Mouse (Mus musculus) brain, embryonic 14.5 days (tissue): ENCODE measurements around the gene Ctsd.

Source experiments
- CTCF ChIP-seq: fragments of 200-500 bp; IDR thresholded peaks from 2 replicates; pipeline ENCODE4 v1.5.1; 2012; ENCODE audit warnings: inconsistent platforms, mild to moderate bottlenecking, moderate library complexity, borderline replicate concordance; ENCODE audit not compliant: insufficient read depth, insufficient read length; ENCODE audit errors: extremely low read depth
- POLR2A ChIP-seq: fragments of 200-500 bp; IDR thresholded peaks from 2 replicates; pipeline ENCODE4 v1.6.1; 2012; ENCODE audit warnings: mild to moderate bottlenecking, inconsistent platforms, borderline replicate concordance; ENCODE audit not compliant: poor library complexity, insufficient read depth, insufficient read length, severe bottlenecking; ENCODE audit errors: extremely low read depth

- TF ChIP-seq POLR2A (no peak), CTCF (no peak)
Observed at GRCm38 (mm10) chr7:142340269-142340970, 47.4 kb downstream of the Ctsd start.
